Mouse (Mus musculus) lung, postnatal 14 days (tissue): ENCODE results near the gene Sec62.

Experiments used
- DNase-seq: peaks from one replicate; pipeline ENCODE4 v3.0.0; 2021

Sec62 gene

DNA sequence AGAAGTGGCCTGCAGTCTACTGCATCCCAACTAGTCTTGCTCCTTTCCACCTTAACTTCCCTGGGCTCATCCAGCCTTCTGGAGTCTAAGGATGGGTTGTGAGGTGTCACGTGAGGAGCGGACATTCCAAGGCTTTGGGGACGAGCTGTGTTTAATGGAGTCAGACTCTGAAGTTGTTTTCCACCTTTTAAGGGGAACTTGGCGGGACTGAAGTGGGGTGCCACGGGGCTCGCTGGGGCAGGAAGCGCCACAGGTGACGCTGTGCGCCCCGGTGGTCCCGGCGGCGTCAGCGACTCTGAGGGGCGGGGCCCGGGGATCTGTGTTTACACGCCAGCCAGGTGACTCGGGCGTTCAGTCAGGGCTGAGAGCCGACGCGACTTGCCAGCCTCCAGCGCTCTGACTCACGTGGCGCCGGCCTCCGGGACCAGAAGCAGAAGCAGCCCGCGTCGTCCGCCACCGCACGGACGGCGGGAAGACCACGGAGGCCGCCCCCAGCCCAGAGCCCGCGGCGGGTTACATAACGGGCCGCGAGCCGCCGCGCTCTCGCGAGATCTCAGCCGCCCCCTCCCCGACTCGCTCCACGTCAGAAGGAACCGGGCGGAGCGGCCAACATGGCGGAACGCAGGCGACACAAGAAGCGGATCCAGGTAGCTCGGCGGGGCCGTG, at the start of gene Sec62:
TSS of gene Sec62 (plus strand) at position 139 of the 666 bp plus-strand sequence.
- peak; percentile 95 for DNase-seq

DNA sequence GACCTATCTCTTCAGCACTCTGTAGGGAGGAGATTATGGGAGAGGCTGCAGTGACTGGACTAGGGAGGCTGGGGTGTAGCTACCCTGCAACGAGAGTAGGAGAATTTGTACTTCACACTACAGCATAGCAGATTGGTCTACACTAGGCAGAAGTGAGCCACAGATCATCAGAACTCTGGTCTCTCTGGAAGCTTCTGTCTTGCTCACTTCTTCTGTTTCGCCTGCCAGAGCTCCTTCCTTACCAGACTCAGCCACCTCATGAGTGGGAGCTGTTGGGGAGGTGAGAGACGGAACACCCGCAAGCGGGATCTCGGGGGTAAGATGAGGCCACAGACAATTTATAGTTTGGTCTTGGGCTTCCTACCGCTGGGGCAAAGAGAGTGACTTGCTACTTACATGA, 49.8 kb upstream of the Sec62 start:
- no peak for DNase-seq

DNA sequence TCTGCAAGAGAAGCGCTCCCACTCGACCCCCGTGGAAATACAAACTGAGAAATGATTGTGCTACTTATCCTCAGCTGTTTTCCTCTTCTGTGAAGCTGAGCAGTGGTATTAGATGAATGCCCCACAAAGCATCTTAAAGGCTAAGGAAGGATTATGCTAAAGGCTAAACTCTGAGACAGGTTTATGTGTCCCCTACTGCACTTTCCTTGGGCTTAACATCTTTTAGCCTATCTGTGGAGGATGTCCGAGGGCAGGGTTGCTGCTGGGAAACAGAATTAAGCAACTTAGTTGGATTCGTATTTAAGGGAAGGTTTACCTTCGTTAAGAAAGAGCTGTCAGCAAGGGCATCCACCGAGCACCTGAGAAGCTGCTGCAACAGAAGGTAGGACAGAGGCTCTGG, 46.7 kb upstream of the Sec62 start, which contains the start of gene Samd7:
TSS of gene Samd7 (plus strand) at position 288 of the 400 bp plus-strand sequence.
- no peak for DNase-seq

GRCm38 (mm10) chr3:30748316-30748715, 44.4 kb upstream of the Sec62 start:
- DNase-seq = no peak

DNA sequence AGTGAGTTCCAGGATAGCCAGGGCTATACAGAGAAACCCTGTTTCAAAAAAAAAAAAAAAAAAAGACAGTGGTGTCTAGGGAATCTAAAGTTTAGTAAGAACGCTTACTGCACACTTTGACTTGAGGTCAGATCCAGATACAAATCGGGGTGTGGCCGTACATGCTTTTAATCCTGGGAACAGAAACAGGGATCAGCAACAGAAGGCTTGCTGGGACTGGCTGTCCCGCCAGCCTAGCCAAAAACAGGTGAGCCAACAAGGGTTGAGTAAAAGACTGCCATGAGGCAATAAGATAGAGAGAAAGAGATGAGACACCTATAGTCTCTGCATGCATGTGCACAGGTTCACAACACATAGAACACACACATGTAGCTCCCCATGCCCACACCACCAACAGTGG, 38.0 kb upstream of the Sec62 start:
- no peak for DNase-seq

DNA sequence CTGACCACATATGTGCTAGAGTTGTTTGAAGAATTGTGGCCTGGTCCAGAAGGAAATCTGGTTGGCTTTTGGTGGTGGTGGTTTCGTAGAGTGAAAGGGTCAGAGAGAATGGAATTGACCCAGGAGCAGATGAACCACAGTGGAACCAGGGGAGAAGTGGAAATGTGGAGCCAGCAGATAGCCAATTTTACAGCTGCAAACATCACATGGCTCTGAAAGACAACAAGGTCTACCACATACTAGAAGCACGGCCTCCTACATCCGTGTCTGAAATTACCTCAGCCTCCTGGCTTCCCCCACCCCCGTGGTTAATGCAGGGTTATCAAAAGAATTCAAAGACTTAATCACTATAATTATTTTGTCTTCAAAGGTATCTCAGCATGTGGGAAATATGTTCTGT, 27.8 kb upstream of the Sec62 start:
- no peak for DNase-seq

- no peak for DNase-seq
Measured at GRCm38 (mm10) chr3:30765311-30766027, 27.2 kb upstream of the Sec62 start.

DNA sequence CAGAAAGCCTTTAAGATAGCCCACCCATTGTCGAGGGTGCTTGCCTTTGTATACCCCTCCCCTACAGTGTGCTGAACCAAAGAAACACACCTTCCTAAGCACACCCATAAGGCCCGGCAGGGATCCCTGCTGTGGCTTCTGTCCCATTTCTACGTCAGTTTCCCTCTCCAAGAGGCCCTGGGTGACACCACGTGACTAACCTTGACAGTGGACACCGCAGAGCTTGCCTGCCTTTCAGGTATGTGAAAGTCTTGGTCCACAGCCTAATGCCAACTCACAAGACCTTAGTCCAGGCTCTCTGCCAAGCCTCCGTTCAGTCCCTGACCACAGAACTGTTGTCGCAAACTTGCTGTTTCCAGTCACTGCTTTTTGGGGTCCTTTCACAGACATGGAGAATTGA, 26.5 kb upstream of the Sec62 start:
- peak; percentile 37 for DNase-seq

DNA sequence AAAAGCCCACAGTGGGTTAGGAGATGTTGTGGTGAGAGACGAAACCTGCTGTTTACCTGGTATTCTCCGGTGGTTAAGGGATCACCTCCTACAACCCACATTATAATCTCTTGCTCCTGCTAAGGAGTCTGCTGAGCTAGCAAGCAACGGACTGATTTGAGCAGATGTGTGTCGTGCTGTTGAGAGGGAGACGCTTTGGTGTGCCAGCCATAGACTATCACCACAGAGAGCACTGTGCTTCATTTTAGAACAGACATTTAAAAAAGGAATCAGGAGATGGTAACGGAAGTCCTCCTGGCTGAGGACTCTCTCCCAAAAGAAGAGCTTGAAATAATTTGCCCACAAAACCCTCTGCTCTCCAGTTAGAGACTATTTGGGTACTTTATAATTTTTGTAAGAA, 25.4 kb upstream of the Sec62 start:
- DNase-seq = no peak

DNA sequence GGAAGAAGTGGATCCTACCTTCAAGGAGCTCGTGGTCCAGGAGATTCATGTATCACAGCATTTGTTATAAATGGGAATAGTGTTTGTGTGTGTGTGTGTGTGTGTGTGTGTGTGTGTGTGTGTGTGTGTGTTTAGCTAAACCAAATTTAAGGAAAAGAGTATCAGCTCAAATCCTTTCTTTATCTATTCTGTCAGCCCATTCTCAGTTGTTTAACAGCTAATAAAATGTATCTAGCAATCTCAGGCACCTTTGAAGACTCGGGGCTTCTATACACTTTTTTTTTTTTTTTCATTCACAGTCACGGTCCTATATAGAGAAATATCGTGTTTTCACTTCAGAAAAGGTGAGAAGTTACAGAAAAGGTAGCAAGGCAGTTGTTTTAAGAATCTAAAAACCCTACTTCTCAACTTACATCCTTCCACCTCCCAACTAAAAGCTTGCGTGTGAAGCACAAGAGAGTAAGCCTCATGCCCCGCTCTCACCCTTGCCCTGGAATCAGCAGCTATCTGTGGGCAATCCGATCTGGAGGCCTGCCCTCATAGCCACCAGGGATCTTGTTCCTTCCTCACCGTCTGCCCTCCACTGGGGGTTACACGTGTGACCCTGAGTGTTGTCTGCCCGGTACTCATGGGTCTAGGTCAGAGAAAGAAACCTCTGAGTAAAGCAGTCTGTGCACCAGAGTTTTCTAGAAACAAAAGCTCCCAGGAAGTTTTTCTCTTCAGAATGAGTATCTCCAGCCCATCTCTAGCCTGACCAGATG, 22.7 kb upstream of the Sec62 start:
- DNase-seq = no peak

DNA sequence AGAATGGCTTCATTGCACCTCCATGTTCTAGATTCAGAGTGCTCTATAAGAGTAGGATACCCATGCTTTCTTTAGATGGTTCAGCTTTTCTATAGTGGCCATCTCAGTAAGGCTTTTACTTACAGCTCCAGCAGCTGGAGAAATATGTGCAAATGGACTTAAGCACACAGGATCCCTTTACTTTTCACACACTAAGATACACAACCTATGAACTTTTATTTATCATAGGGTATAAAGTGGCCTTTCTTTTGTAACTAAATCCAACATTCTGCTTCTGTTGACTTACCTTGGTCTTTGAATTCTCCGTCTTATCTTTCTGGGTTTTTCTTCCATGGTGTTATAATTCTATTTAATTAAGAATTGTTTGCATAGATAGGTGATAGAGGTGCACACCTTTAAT, 21.1 kb upstream of the Sec62 start:
- no peak for DNase-seq

GRCm38 (mm10) chr3:30772631-30773030, 20.0 kb upstream of the Sec62 start:
- DNase-seq = no peak

DNA sequence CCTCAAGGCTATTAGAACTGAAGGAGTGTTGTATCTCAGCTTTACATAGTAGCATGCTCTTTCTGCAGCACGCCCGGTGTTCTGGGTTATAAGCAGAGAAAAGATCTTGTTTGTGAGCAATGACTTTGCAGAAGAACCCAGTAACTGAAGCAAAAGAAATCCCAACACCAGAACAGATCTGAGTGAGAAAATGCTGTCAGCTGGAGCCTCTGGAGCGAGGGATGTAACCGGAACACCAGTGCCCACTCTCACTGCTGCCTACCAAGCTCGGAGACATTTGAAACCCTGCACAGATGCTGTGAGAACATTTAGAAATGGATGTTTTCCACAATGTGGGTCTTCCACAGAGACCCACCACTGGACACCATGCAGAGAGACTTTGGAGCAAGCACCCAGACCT, 18.0 kb upstream of the Sec62 start:
- no peak for DNase-seq

DNA sequence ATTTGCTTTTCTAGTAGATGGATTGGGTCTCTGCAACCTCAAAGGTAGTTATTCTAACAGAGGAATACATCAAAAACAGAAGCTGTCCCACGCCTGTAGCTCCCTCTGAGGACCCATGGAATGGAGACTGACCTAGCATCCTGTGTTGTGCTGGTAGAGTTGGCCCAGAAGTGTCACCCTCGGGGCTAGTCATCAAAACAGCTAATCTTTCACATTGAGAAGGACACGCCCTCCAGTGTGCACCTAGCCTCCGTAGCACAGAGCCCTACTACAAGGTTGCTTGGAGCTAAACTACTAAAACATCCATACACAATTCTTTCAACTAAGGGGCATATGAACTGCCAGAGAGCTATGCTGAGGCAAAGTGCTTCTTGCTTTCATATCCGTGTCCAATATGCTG, 14.7 kb upstream of the Sec62 start:
- DNase-seq = no peak

DNA sequence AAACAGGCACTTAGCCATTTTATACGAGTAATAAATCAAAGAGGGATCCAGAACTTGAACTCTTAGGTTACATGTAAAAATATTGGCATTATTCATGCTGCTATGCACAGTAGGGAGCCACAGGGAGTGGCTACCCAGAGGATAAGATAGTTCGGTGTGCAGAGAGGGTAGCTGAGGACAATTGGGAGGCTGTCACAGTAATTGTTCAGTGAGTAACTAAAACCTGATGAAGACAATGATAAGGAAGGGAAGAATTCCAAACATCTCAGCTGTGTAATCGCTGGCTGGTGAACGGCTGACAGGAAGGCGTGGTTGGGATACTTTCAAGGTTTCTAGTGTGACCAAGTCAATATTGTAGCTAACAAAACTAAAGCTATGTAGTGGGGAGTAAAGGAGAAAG, 4.1 kb upstream of the Sec62 start:
- peak; percentile 18 for DNase-seq

DNA sequence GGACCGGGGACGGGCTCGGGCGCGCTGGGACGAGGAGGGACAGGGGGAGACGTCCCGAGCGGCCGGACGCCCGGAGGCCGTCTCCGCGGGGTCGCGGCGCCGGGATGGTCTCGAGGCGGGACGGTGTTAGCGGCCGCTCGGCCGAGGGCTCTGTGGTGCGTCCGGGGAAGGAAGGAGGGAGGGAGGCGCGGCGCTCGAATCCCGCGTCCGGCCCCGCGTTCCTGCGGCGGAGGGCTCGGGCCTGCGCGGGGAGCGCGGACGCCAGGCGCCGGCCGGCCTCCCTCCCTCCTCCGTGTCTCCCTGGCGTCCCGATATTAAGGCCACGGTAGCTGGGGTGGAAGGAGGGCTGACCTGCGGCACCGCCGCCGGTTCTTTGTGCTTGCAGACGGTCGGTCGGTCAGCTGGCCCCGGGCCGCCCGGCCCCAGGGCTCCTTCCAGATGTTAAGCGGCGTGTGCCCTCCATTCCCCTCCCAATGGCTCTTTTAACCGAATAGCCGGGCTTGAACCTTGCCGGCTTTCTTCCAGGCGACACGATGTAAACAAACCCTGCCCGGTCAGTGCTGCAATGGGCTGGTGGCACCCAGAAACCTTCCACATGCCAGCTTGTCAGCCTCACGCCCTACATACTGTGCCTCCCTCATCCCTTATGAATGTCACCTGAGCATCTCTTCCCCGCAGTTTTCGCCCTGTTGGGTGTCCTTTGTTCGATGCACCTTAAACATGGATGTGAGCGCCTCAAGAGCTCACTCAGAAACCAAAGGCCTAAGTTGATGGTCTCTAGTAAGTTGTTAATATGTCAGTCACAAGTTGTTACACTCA, 937 bp downstream of the Sec62 start:
- DNase-seq = peak; percentile 44

DNA sequence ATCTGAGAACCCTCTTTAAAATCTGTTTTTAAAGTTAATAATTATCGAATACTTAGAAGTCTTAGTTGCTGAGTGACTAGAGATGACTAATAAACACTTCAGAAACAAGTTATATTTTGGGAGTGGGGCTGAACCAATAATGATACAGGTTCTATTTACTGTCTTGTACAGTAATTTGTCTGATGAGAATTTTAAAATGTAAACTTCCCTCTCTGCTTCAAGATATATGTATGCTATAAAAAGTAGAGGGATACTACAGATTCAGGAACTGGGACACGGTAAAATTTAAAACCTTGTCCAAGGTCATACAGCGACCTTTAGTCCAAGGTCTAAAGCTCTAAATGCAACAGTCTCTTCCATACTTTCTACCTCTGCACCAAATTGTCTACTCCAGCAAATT, 9.5 kb downstream of the Sec62 start:
- DNase-seq = no peak

- peak; percentile 5 for DNase-seq
Measured at GRCm38 (mm10) chr3:30812881-30813280, 20.2 kb downstream of the Sec62 start.

- DNase-seq = no peak
Measured at GRCm38 (mm10) chr3:30818630-30819125, 26.0 kb downstream of the Sec62 start.

DNA sequence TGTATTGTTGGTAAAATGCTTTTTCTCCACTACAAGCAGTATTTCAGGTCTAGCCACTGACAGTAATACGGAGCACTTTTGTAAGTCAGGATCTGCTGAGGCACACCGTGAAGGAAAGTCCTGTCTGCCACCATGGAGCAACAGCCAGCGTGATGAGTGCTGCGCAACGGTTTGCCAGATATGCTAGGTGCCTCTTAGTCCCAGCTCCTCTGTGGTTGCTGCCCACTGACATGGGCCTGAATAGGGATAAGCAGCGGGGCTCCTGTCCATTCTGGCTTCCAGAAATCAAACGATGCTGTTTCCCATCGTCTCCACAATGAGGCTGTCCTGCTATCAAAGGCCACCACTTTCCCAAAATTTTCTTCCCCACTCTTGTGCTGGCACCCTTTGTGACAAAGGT, 29.5 kb downstream of the Sec62 start:
- no peak for DNase-seq

DNA sequence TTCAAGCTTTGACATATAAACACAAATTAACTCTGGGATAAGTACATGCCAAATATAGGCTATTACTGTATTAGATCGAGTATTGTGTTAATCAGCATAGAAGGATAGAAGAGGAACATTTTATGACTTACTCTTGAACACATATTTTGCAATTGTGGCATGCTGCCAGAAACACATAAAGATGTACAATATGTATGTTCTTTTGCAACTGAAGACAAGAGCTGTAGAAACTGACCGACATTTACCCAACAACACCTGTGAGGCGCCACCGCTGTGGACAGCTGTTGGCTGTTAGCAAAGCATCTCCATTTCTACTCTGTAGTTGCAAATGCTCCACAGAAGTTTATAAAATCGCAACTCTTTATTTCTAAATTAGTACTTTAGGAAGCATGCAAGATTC, 33.4 kb downstream of the Sec62 start:
- DNase-seq = no peak

DNA sequence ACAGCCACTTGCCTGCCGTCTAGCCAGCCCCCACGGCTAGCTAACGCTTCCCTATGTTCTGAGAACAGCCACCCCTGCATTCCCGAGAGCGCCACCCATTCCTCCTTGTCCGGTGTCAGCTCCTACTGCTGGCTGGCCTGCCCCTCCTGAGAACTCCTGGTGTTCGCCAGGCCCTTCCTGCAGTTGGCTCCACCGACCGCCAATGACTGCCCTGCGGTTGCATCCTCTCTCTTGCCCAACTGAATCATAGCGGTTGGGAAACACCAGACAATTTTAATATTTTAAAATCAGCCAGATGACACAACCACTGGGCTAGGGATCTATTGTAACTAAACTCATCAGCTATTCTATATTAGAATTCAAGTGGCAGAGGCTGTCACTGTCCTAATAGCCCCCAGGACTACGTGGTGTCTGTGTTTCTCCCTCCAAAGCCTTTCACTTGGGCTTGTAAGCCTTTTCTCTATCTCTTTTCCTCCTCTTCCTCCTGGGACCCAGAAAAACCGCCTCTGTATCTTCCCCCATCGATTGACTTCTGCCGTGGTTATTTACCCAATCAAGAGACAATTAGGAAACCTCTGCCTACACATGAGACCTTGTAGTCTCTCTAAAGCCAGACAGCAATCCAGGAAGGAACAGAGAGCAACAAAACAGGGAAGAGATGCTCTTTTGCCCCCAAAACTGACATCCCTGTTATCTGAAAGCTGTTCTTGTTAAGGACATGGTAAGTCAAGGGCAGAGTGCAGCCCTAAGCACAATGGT, 39.4 kb downstream of the Sec62 start:
- DNase-seq = no peak
